9 mouse cellular contexts compared by ENCODE assay signal in genomic region chr10:85161745-85162351, GRCm38 (mm10). TPM values are rescaled to one million over a fixed set of nuclear protein-coding genes. Genes with fewer than 3 reads are reported as not detected.
DNase-seq lines count a peak whose midpoint lies in the region.
"Had no signal": no experiment of that assay in that cellular context is flagged by ENCODE, and none has a peak within 500 bp of the region (broad histone marks: within the 10 kb centered on the region; RNA-seq: fewer than 3 reads in every experiment).

No protein-coding gene starts in this region.

- peak; percentile 49 to 79 for DNase-seq in frontal cortex, adult 2 months (ENCODE audit: extremely low spot score in 1 of 2, low spot score in 1 of 2)
- DNase-seq in frontal cortex, postnatal 14 days (ENCODE audit: low spot score in 2 of 2) = no peak
- DNase-seq in left cerebral cortex, adult 9 months (ENCODE audit: low spot score in 2 of 2) = peak; percentile 23 to 64
- no peak for DNase-seq in left cerebral cortex, postnatal 4 days
- DNase-seq in NIH3T3 (ENCODE audit: low read depth) = peak; percentile 75
- DNase-seq in mesoderm, embryonic 11.5 days (ENCODE audit: low read depth, low spot score) = peak; percentile 24
- no peak for DNase-seq in thymus, postnatal 4 days
- no peak for DNase-seq in cerebellum, adult 11 months
- DNase-seq: layer of hippocampus, postnatal 36 days had no signal

- intact Hi-C loops in left cerebral cortex, postnatal 4 days (cut with DNase I) = no loop called here

RNA-seq across cellular contexts. Expression of gene Cry1, which starts 23.0 kb away (rescaled TPM):
- 13.2 and 14.4 TPM in 2 replicates for polyA plus RNA-seq in frontal cortex, adult 2 months (2012; rRNA removed)
- total RNA-seq in left cerebral cortex, postnatal 4 days (2021) = 10 to 100 TPM; 23.9 to 26.6 TPM

RNA-seq across cellular contexts. Expression of gene Mterf2, which starts 34.0 kb away (rescaled TPM):
- polyA plus RNA-seq in frontal cortex, adult 2 months (2012; rRNA removed) = 19.8 and 22.6 TPM in 2 replicates
- 10 to 100 TPM; 12.6 to 12.8 TPM for total RNA-seq in left cerebral cortex, postnatal 4 days (2021)

RNA-seq across cellular contexts. Expression of gene Tmem263, which starts 59.4 kb away (rescaled TPM):
- 19.7 and 19.8 TPM in 2 replicates for polyA plus RNA-seq in frontal cortex, adult 2 months (2012; rRNA removed)
- 10 to 100 TPM; 31.9 to 32.7 TPM for total RNA-seq in left cerebral cortex, postnatal 4 days (2021)

RNA-seq across cellular contexts. Expression of gene Fhl4, which starts 59.6 kb away (rescaled TPM):
- 0.97 and 1.3 TPM in 2 replicates for polyA plus RNA-seq in frontal cortex, adult 2 months (2012; rRNA removed)
- total RNA-seq in left cerebral cortex, postnatal 4 days (2021) = 1 to 10 TPM; 1.3 TPM

Comparison
In these comparisons a context has a peak if more than half of its experiments do, and no peak if none do; other contexts are left out.
1. DNase-seq: peak in frontal cortex, adult 2 months (2 of 2), left cerebral cortex, adult 9 months (2 of 2), NIH3T3 (single experiment) and mesoderm, embryonic 11.5 days (single experiment); none in frontal cortex, postnatal 14 days (0 of 2), left cerebral cortex, postnatal 4 days (single experiment), thymus, postnatal 4 days (single experiment) and cerebellum, adult 11 months (single experiment).